Mouse (Mus musculus) kidney, adult 2 months (tissue): ENCODE results near the gene Prkg2.

ENCODE experiments used
- CTCF ChIP-seq: fragments of 200-500 bp; conservative IDR thresholded peaks from 2 replicates; pipeline ENCODE4 v1.5.1; 2011; ENCODE audit warnings: low read depth, mild to moderate bottlenecking, control low read depth, low read length, moderate library complexity, mixed read lengths; ENCODE audit not compliant: insufficient read depth, insufficient read length
- POLR2A ChIP-seq: fragments of 200-500 bp; IDR thresholded peaks from one replicate; pipeline ENCODE4 v1.6.1; 2011; ENCODE audit warnings: low read depth, low read length, control low read depth

- TF ChIP-seq CTCF (no peak), POLR2A (no peak)
Measured at GRCm38 (mm10) chr5:99062582-99062981, 25.4 kb upstream of the Prkg2 start.
